In the genomic region with DNA sequence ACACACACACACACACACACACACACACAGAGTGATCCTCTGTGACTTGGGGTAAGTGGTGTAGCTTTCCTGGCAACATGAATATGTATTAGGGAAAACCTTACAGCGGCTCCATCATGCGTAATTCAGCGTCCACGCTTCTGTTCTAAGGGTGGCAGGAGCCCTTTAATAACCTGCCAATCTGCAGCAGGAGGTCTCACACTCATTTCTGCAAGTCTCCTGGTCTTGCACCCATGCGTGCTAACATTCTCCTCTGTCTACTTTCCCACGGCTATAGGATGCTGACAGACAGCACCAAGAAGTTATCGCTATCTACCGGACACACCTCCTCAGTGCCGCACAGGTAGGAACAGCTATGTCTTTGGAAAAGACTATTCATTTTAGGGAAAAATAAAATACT, we compare ENCODE assay signal across 13 mouse cellular contexts.
"Had no signal": no experiment of that assay in that cellular context is flagged by ENCODE, and none has a peak within 500 bp of the region (broad histone marks: within the 10 kb centered on the region; RNA-seq: fewer than 3 reads in every experiment).

No protein-coding gene starts in this region.

- H3K36me3 ChIP-seq: neural tube, embryonic 15.5 days had no signal

- H3K27me3 ChIP-seq: limb, embryonic 12.5 days; neural tube, embryonic 15.5 days had no signal

- DNase-seq: kidney, adult 18-20 months; kidney, postnatal 10 days; kidney, postnatal 4 days; liver; lung, adult 18-20 months; right cerebral cortex, adult 18-20 months; right cerebral cortex, postnatal 25 days; thymus, adult 18-20 months; thymus, postnatal 14 days had no signal

- H3K27ac ChIP-seq: layer of hippocampus, adult 2 months; limb, embryonic 12.5 days; liver, embryonic 14.5 days; neural tube, embryonic 15.5 days had no signal

- H3K4me3 ChIP-seq: layer of hippocampus, adult 2 months; limb, embryonic 12.5 days; neural tube, embryonic 15.5 days had no signal

- H3K4me1 ChIP-seq: limb, embryonic 12.5 days had no signal

- H3K4me2 ChIP-seq: limb, embryonic 12.5 days; neural tube, embryonic 15.5 days had no signal

- H3K9me3 ChIP-seq: limb, embryonic 12.5 days; neural tube, embryonic 15.5 days had no signal

- H3K9ac ChIP-seq: limb, embryonic 12.5 days; liver, embryonic 14.5 days; neural tube, embryonic 15.5 days had no signal
